Mouse (Mus musculus): ENCODE measurements at regions not wholly inside any gene's neighbourhood (a gene's known extent, or its start where the extent isn't known, plus 50 kb on each side); places are given as distances from the start of the nearest gene placed in this dataset.
A peak's percentile ranks its signal among the peaks of the same experiment; 100 is the strongest.

DNA sequence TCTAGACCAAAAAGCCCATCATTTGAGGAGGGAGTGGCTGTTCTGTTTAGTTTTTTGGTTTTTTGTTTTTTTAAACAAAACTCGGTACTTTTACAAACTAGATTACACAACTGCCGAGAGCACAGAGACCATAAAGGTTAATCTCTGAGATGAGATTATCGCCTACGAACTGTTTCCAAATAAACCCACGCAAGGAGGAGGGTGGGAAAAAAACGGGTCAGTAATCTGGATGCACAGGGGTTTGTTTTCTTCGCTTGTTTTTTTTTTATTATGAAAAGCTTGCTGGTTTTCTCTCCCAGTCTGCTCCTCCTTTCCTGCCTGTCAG is 316.9 kb downstream of the Parp8 start:
- H3K27ac ChIP-seq, result no peak overlapping the region; the same call in 1 of the 2 replicates
- H3K9ac ChIP-seq, result no peak overlapping the region
- peaks cover 89% of the 10 kb centered on the region for H3K27me3 ChIP-seq
- no peaks in the 10 kb centered on the region for H3K9me3 ChIP-seq
- H3K4me2 ChIP-seq, result peak overlapping the region; percentile 32
- H3K36me3 ChIP-seq, result no peaks in the 10 kb centered on the region
- 2% methylated on average over 7 of the region's 7 CpGs for WGBS
- no peak for ATAC-seq (ENCODE audit: insufficient number of reproducible peaks, insufficient read depth, low FRiP score, low TSS enrichment, low read depth)
- peaks cover 23% of the 10 kb centered on the region for H3K4me1 ChIP-seq
- peak overlapping the region; percentile 28 for H3K4me3 ChIP-seq

DNA sequence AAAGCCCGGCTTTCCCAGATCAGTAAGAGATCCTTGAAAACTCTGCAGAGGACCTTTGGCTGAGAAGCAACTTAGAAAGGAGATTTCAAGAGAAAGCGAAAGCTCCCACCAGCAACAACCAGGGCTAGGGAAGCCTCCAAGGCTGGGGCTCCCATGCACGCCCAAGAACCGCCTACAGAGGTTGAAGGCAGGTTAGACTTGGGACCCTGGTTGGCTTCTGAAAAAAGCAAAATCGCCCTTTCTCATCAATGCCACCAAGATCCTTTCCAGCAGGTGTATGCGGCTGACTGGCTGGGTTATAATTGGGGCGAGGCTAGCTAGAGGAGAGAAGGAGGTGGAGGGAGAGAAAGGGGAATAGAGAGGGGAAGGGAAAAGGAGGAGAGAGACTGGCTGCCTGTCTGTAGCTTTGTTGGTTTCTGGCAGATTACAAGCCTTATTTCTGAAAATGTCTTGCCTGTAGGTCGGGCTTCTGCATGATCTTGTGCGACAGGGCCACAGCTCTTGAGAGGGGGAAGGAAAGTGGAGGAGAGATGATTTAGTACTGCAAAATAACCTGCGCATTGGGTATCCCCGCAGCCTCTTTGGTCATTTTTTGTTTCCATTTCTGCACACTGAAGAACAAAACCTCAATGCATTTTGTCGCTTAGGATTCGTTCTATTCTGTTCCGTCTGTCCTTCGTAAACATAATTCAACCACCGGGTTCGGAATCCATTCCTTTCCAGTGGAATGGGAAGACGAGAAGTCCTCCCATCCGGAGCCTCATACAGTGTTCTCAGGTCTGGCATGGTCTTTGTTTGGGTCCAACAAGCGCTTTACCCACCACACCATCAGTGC is 317.5 kb downstream of the Parp8 start:
- Histone ChIP-seq H3K4me3 (peak overlapping the region; percentile 12), H3K4me2 (peak overlapping the region; percentile 38), H3K9ac (no peak overlapping the region), H3K36me3 (no peaks in the 10 kb centered on the region), H3K9me3 (no peaks in the 10 kb centered on the region), H3K27ac (no peak overlapping the region; the same call in 1 of the 2 replicates), H3K27me3 (peaks cover 89% of the 10 kb centered on the region), H3K4me1 (peaks cover 23% of the 10 kb centered on the region)
- 2% methylated on average over 20 of the region's 20 CpGs for WGBS
- no peak for ATAC-seq (ENCODE audit: insufficient number of reproducible peaks, insufficient read depth, low FRiP score, low TSS enrichment, low read depth)

DNA sequence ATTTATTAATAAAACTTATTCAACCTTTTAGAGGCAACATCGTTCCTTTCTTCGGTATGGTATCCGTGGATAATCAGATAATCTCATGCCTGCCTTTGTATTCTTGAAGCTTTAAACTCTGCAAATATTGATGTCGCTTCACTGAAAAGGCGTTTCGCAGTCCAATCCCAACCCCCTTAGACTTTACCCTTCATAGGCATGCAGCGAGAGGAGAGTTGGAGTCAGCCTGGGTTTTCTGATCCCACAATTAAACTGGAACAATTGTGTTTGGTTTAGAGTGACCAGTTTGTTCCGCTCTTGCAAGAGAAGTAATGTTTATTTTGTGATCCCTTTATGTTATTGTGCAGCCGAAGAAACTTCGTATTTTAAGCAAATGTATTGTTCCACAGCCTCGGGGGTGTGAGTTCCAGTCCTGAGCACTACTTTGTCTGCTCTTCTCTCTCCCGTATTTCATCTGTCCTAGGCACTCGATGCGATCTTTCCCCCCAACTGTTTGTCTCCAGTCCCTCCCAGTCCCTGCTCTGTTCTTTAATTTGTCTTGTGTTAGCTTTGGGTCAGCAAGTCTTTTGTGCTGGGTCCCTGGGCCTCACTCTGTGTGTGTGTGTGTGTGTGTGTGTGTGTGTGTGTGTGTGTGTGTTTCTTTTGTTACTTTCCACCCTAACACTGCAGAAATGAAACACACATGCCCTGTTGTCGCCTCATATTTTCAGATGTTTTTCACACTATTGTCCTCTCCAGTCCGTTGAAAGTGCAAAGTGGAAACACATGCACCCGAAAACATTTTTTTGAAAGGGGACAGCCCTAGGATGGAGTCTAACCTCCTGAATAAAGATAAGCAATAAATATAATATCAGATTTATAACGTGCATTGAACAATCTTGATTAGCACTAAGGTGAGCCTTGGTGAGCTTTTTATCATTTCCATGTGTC is 318.7 kb downstream of the Parp8 start:
- H3K27ac ChIP-seq, result no peak overlapping the region
- no peaks in the 10 kb centered on the region for H3K36me3 ChIP-seq
- no peak for ATAC-seq (ENCODE audit: insufficient number of reproducible peaks, insufficient read depth, low FRiP score, low TSS enrichment, low read depth)
- no peaks in the 10 kb centered on the region for H3K9me3 ChIP-seq
- no peak overlapping the region for H3K9ac ChIP-seq
- H3K4me1 ChIP-seq, result peaks cover 19% of the 10 kb centered on the region
- H3K4me2 ChIP-seq, result peak overlapping the region; percentile 27
- WGBS, result 3% methylated on average over 18 of the region's 18 CpGs
- H3K4me3 ChIP-seq, result 0 out of 2 replicates have a peak overlapping the region, but pooled peaks have one; percentile 14
- peaks cover 82% of the 10 kb centered on the region for H3K27me3 ChIP-seq

GRCm38 (mm10) chr13:116705611-116706386 is 319.5 kb downstream of the Parp8 start:
- Histone ChIP-seq H3K9ac (peak overlapping the region; percentile 58), H3K27ac (no peak overlapping the region), H3K4me1 (0 out of 2 replicates have a peak, but pooled peaks cover 13% of the 10 kb centered on the region), H3K36me3 (no peaks in the 10 kb centered on the region), H3K4me2 (peak overlapping the region; percentile 58), H3K4me3 (peak overlapping the region; percentile 40), H3K9me3 (no peaks in the 10 kb centered on the region), H3K27me3 (peaks cover 73% of the 10 kb centered on the region)
- under 1% methylated on average over 39 of the region's 39 CpGs for WGBS
- no peak for ATAC-seq (ENCODE audit: insufficient number of reproducible peaks, insufficient read depth, low FRiP score, low TSS enrichment, low read depth)

- no peak overlapping the region for H3K4me2 ChIP-seq
- H3K9me3 ChIP-seq, result no peaks in the 10 kb centered on the region
- no peak overlapping the region for H3K27ac ChIP-seq
- no peak overlapping the region for H3K4me3 ChIP-seq
- H3K4me1 ChIP-seq, result no peaks in the 10 kb centered on the region
- no peak overlapping the region for H3K9ac ChIP-seq
- H3K27me3 ChIP-seq, result no peaks in the 10 kb centered on the region
- ATAC-seq (ENCODE audit: insufficient number of reproducible peaks, insufficient read depth, low FRiP score, low TSS enrichment, low read depth), result no peak
- no peaks in the 10 kb centered on the region for H3K36me3 ChIP-seq
Measured at GRCm38 (mm10) chr13:116688714-116689113, 336.6 kb downstream of the Parp8 start.
